Comparison of ENCODE assay signal across 8 mouse cellular contexts in genomic region chr6:4747677-4748505, GRCm38 (mm10). TPM values are rescaled to one million over a fixed set of nuclear protein-coding genes. Genes with fewer than 3 reads are reported as not detected.
A peak's percentile ranks its signal among the peaks of the same experiment; 100 is the strongest.
DNase-seq lines count a peak whose midpoint lies in the region; ATAC-seq and TF ChIP-seq lines count a peak whose summit lies in the region.

No protein-coding gene starts in this region.

- no peaks in the 10 kb centered on the region for H3K4me1 ChIP-seq in embryonic fibroblast, embryonic 13.5 days (ENCODE audit: control insufficient read depth, insufficient read depth, low read length)
- no peaks in the 10 kb centered on the region for H3K4me1 ChIP-seq in heart, embryonic 16.5 days (ENCODE audit: control insufficient read depth, insufficient read depth, low read length)
- peaks cover 8% of the 10 kb centered on the region; the same call in 1 of the 2 replicates for H3K4me1 ChIP-seq in liver, embryonic 12.5 days

- WGBS in heart, embryonic 16.5 days = 51% methylated on average over 71 of the region's 71 CpGs
- 53% methylated on average over 71 of the region's 71 CpGs for WGBS in liver, embryonic 12.5 days (ENCODE audit: insufficient replicate concordance)

- peak overlapping the region; percentile 45 for H3K9ac ChIP-seq in heart, embryonic 16.5 days (ENCODE audit: low read length)
- H3K9ac ChIP-seq in liver, embryonic 12.5 days = peak overlapping the region; percentile 55

- H3K36me3 ChIP-seq in heart, embryonic 16.5 days (ENCODE audit: control insufficient read depth, insufficient read depth) = no peaks in the 10 kb centered on the region
- no peaks in the 10 kb centered on the region for H3K36me3 ChIP-seq in liver, embryonic 12.5 days
- no peaks in the 10 kb centered on the region for H3K36me3 ChIP-seq in myocyte (ENCODE audit: control insufficient read depth, insufficient read depth)

- H3K27me3 ChIP-seq in heart, embryonic 16.5 days (ENCODE audit: control insufficient read depth, insufficient read depth, low read length) = no peaks in the 10 kb centered on the region
- H3K27me3 ChIP-seq in liver, embryonic 12.5 days (replicated peaks) = peaks cover 24% of the 10 kb centered on the region
- H3K27me3 ChIP-seq in myocyte (ENCODE audit: control insufficient read depth, insufficient read depth, insufficient read length) = no peaks in the 10 kb centered on the region

- H3K4me2 ChIP-seq in heart, embryonic 16.5 days (ENCODE audit: low read depth, low read length) = peak overlapping the region; percentile 82
- H3K4me2 ChIP-seq in liver, embryonic 12.5 days = peak overlapping the region; percentile 69
- peak overlapping the region; percentile 77 for H3K4me2 ChIP-seq in myocyte (ENCODE audit: low read depth)

- no peak for TF ChIP-seq CTCF in embryonic fibroblast, embryonic 13.5 days (IDR thresholded peaks at IDR 0.05; ENCODE audit: borderline replicate concordance, insufficient read depth, low read length)

- no peak overlapping the region for H3K27ac ChIP-seq in embryonic fibroblast, embryonic 13.5 days (ENCODE audit: insufficient read depth, low read length)
- H3K27ac ChIP-seq in heart, embryonic 16.5 days (ENCODE audit: low read length) = no peak overlapping the region; the same call in 1 of the 2 replicates
- peak overlapping the region; percentile 58; the same call in 1 of the 2 replicates for H3K27ac ChIP-seq in liver, embryonic 12.5 days

- peak overlapping the region; percentile 16 for H3K4me3 ChIP-seq in embryonic fibroblast, embryonic 13.5 days (ENCODE audit: insufficient read depth, low read length)
- peak overlapping the region; percentile 64 for H3K4me3 ChIP-seq in heart, embryonic 16.5 days (ENCODE audit: low read length)
- H3K4me3 ChIP-seq in liver, embryonic 12.5 days = peak overlapping the region; percentile 46
- H3K4me3 ChIP-seq in myocyte = peak overlapping the region; percentile 43

- H3ac ChIP-seq in myocyte (ENCODE audit: control insufficient read depth, insufficient read length) = no peak overlapping the region

- no peak for ATAC-seq in heart, embryonic 16.5 days (replicated peaks; ENCODE audit: extremely low read depth, insufficient read depth, low FRiP score)
- ATAC-seq in liver, embryonic 12.5 days = peak; percentile 41; the same call in 1 of the 2 replicates

- no peaks in the 10 kb centered on the region for H3K79me2 ChIP-seq in myocyte (ENCODE audit: control insufficient read depth, insufficient read depth)

- H3K9me3 ChIP-seq in heart, embryonic 16.5 days (replicated peaks; ENCODE audit: control insufficient read depth, low read length) = peaks cover 13% of the 10 kb centered on the region
- H3K9me3 ChIP-seq in liver, embryonic 12.5 days (replicated peaks) = peaks cover 22% of the 10 kb centered on the region; the same call in 1 of the 2 replicates

- peak; percentile 43 for DNase-seq in CD4-positive helper T cell, adult 2 months (ENCODE audit: low read depth, low spot score)
- peak; percentile 27 to 45 for DNase-seq in adrenal gland, postnatal 36 days
- DNase-seq in kidney, postnatal 36 days = peak; percentile 6 to 37
- DNase-seq in testis, postnatal 10 days (ENCODE audit: low spot score) = peak; percentile 46

- no peak for TF ChIP-seq POLR2A in embryonic fibroblast, embryonic 13.5 days (IDR thresholded peaks at IDR 0.05; ENCODE audit: low read depth, low read length)
- TF ChIP-seq POLR2A in myocyte (IDR thresholded peaks at IDR 0.05; ENCODE audit: insufficient read length, low read depth) = no peak

TF ChIP-seq in myocyte, 11 proteins besides CTCF, POLR2A, EP300 and RAD21:
- TF ChIP-seq CEBPB (IDR thresholded peaks at IDR 0.05; ENCODE audit: insufficient read depth, poor library complexity, severe bottlenecking) = no peak
- TF ChIP-seq MYOD1 (IDR thresholded peaks at IDR 0.05; ENCODE audit: control insufficient read depth in 1 of 3, insufficient read length in 2 of 3, low read depth in 2 of 3) = no peak
- TF ChIP-seq TCF3 (IDR thresholded peaks at IDR 0.05; ENCODE audit: insufficient read length, low read depth) = no peak
- no peak for TF ChIP-seq USF1 (IDR thresholded peaks at IDR 0.05; ENCODE audit: low read depth)
- no peak for TF ChIP-seq MAX (IDR thresholded peaks at IDR 0.05; ENCODE audit: low read depth)
- TF ChIP-seq REST (IDR thresholded peaks at IDR 0.05; ENCODE audit: insufficient read depth, insufficient read length) = no peak
- no peak for TF ChIP-seq POLR2AphosphoS2 (IDR thresholded peaks at IDR 0.05; ENCODE audit: insufficient read length, low read depth)
- no peak for TF ChIP-seq MYOG (IDR thresholded peaks at IDR 0.05; ENCODE audit: control insufficient read depth in 1 of 3, insufficient read depth in 1 of 3, insufficient read length in 2 of 3, low read depth in 2 of 3)
- no peak for TF ChIP-seq E2F4 (IDR thresholded peaks at IDR 0.05; ENCODE audit: insufficient read depth)
- no peak for TF ChIP-seq SRF (IDR thresholded peaks at IDR 0.05; ENCODE audit: control insufficient read depth, insufficient read length, low read depth)
- no peak for TF ChIP-seq TCF12 (IDR thresholded peaks at IDR 0.05; ENCODE audit: insufficient read depth, poor library complexity, severe bottlenecking)

RNA-seq across cellular contexts. Expression of gene Peg10, which starts 0.8 kb away (rescaled TPM):
- 100 to 1,000 TPM; 326 to 473 TPM for total RNA-seq in adrenal gland, postnatal 36 days (2021)
- polyA plus RNA-seq in embryonic fibroblast, embryonic 13.5 days (2011; ENCODE audit: insufficient read length, low read depth, missing spikeins) = 19.2 and 22.9 TPM in 2 replicates
- 1.1 and 1.2 TPM in 2 replicates for polyA plus RNA-seq in heart, embryonic 16.5 days (2015; fragmentation: Nextera tagmentation; extraction: Ambion mirVana)
- 5.2 and 5.7 TPM in 2 replicates for polyA plus RNA-seq in liver, embryonic 12.5 days (2016; fragmentation: Nextera tagmentation; extraction: Ambion mirVana)
- polyA plus RNA-seq in myocyte (2012; fragmentation: generic; extraction: Trizol) = 2.6 TPM

RNA-seq across cellular contexts. Expression of gene Sgce, which starts 0.9 kb away (rescaled TPM):
- total RNA-seq in adrenal gland, postnatal 36 days (2021) = 10 to 100 TPM; 65.9 to 67.1 TPM
- polyA plus RNA-seq in embryonic fibroblast, embryonic 13.5 days (2011; ENCODE audit: insufficient read length, low read depth, missing spikeins) = 65.1 and 73.8 TPM in 2 replicates
- polyA plus RNA-seq in heart, embryonic 16.5 days (2015; fragmentation: Nextera tagmentation; extraction: Ambion mirVana) = 51.9 and 54.0 TPM in 2 replicates
- polyA plus RNA-seq in liver, embryonic 12.5 days (2016; fragmentation: Nextera tagmentation; extraction: Ambion mirVana) = 17.9 and 18.6 TPM in 2 replicates
- polyA plus RNA-seq in myocyte (2012; fragmentation: generic; extraction: Trizol) = 16.8 TPM
